Mouse (Mus musculus) neutrophil, adult 65 days (primary cell): ENCODE data around the gene Snrpb2. TPM values are rescaled to one million over a fixed set of nuclear protein-coding genes. Genes with fewer than 3 reads are reported as not detected.

ENCODE experiments used
- total RNA-seq: library from RNA; stranded (reverse); gene quantifications from 2 replicates; pipeline ENCODE4 v1.2.4, GENCODE M21; 2023

The Snrpb2 gene
- total RNA-seq, result 34.0 and 37.7 TPM in 2 replicates

GRCm38 (mm10) chr2:143062812-143063792, at the start of gene Snrpb2:
Snrpb2 (plus strand) TSS chr2:143063039.

GRCm38 (mm10) chr2:143078198-143078851, 15.5 kb downstream of the Snrpb2 start, which contains the start of gene Otor:
Otor (plus strand) TSS chr2:143078473.

Other genes starting within 250 kb of the Snrpb2 start
- gene Kif16b, start 161.5 kb upstream of the Snrpb2 start, total RNA-seq, result 12.5 and 13.3 TPM in 2 replicates
- not detected in 2 replicates for gene Otor, start 15.4 kb downstream of the Snrpb2 start, total RNA-seq